Comparison of ENCODE assay signal across 8 mouse cellular contexts in the genomic region with DNA sequence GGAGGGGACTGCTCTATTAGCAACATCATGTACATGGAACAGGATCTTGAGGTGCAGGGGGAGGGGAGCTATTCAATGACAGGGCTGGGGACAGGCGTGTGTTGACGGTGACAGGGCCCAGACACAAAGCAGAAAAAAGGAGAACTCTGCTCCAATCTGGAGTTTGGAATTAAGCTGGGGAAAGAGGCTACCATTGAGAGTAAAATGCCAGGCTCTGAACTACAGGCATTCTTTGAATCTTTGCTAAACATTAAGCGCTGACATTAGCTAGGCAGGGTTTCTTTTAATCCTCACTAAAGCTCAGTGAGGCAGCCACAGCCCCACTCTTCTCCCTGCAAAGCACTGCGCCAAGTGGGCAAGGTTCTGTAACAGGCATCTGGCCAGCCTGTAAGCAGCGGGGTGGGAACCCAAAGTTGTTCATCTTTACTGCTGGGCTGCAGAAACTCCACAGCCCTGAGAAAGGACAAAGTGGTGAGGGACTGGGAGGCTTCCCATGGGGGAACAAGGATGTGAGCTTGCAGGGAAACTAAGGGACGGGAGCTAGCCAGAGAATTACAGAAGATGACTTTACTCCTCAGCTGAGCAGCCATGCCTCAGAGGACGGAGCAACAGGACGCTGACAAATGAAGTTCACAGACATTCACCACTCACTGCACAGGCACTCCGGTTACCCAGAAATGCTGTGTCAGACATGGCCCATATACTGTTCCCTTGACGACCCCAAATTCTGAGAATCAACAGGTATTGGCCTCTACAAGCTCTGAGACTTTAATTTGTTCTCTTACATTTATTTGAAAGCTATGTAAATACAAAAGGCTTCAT.
DNase-seq lines count a peak whose midpoint lies in the region; ATAC-seq and TF ChIP-seq lines count a peak whose summit lies in the region.

No protein-coding gene starts in this region.

- intact Hi-C loops in heart, postnatal 25 days (cut with DNase I), result no loop called here
- intact Hi-C loops in gastrocnemius, postnatal 14 days (cut with DNase I; ENCODE audit: low total_unique reads), result no loop called here

- no peak for TF ChIP-seq CTCF in Patski (IDR thresholded peaks at IDR 0.05)
- TF ChIP-seq CTCF in kidney, adult 2 months (conservative IDR thresholded peaks at IDR 0.05; ENCODE audit: insufficient read depth, insufficient read length, low read depth, low read length), result no peak

- 36% methylated on average over 10 of the region's 10 CpGs for WGBS in kidney, adult 2 months
- WGBS in neural tube, embryonic 14.5 days, result 47% methylated on average over 10 of the region's 10 CpGs

- ATAC-seq in Patski, result peak; percentile 74
- ATAC-seq in neural tube, embryonic 14.5 days (ENCODE audit: low read depth), result peak; percentile 51

- H3K4me1 ChIP-seq in kidney, adult 2 months (ENCODE audit: control insufficient read depth, insufficient read depth, low read length), result peaks cover 27% of the 10 kb centered on the region
- H3K4me1 ChIP-seq in neural tube, embryonic 14.5 days (ENCODE audit: control insufficient read depth, insufficient read depth, low read length), result no peaks in the 10 kb centered on the region

- H3K9ac ChIP-seq in neural tube, embryonic 14.5 days (replicated peaks; ENCODE audit: low read depth, low read length), result no peak overlapping the region

- CTCF ChIA-PET in Patski (lab: Charles Lee), result no interaction called here

- in situ Hi-C loops in Patski (cut with MboI; ENCODE audit: low pct_unique_long_range_greater_than_20kb), result no loop called here

- no peak overlapping the region for H3K4me2 ChIP-seq in neural tube, embryonic 14.5 days (ENCODE audit: low read depth, low read length)

- POLR2A ChIA-PET in Patski (lab: Charles Lee), result interaction anchor here (0.6 kb wide), 1 partner anchor 286 kb away, joined by 3 read pairs; no protein-coding TSS in a partner anchor

- no peaks in the 10 kb centered on the region for H3K27me3 ChIP-seq in Patski
- no peaks in the 10 kb centered on the region for H3K27me3 ChIP-seq in kidney, adult 2 months (replicated peaks; ENCODE audit: control insufficient read depth, insufficient read depth, low read length)
- H3K27me3 ChIP-seq in neural tube, embryonic 14.5 days (ENCODE audit: control insufficient read depth, insufficient read depth, low read length), result no peaks in the 10 kb centered on the region

- TF ChIP-seq POLR2A in kidney, adult 2 months (IDR thresholded peaks at IDR 0.05; ENCODE audit: low read depth, low read length), result no peak

- H3K9me3 ChIP-seq in neural tube, embryonic 14.5 days (ENCODE audit: control insufficient read depth, low read length), result no peaks in the 10 kb centered on the region

- DNase-seq in heart, adult 11 months, result peak; percentile 91
- DNase-seq in heart, postnatal 25 days (ENCODE audit: low spot score), result no peak
- no peak for DNase-seq in Patski (ENCODE audit: low read depth, low spot score)
- peak; percentile 56 for DNase-seq in gastrocnemius, postnatal 14 days
- DNase-seq in kidney, adult 2 months, result peak; percentile 81
- no peak for DNase-seq in testis, postnatal 14 days (ENCODE audit: low spot score)
- no peak for DNase-seq in lung, postnatal 36 days

- no peaks in the 10 kb centered on the region for H3K36me3 ChIP-seq in kidney, adult 2 months (ENCODE audit: control insufficient read depth, insufficient read depth, low read length)
- no peaks in the 10 kb centered on the region for H3K36me3 ChIP-seq in neural tube, embryonic 14.5 days (ENCODE audit: control insufficient read depth, insufficient read depth, low read length)

- no peak overlapping the region for H3K4me3 ChIP-seq in kidney, adult 2 months (ENCODE audit: insufficient read depth, low read depth, low read length)
- no peak overlapping the region for H3K4me3 ChIP-seq in neural tube, embryonic 14.5 days (ENCODE audit: low read depth, low read length)

- peak overlapping the region; percentile 47; the same call in 1 of the 2 replicates for H3K27ac ChIP-seq in kidney, adult 2 months (ENCODE audit: insufficient read depth, low read depth, low read length)
- H3K27ac ChIP-seq in neural tube, embryonic 14.5 days (ENCODE audit: low read depth, low read length), result peak overlapping the region; percentile 10

Comparison
In these comparisons a context has a peak if more than half of its experiments do, and no peak if none do; other contexts are left out.
1. DNase-seq: peak in heart, adult 11 months (single experiment), gastrocnemius, postnatal 14 days (single experiment) and kidney, adult 2 months (single experiment); none in heart, postnatal 25 days (single experiment), Patski (single experiment), testis, postnatal 14 days (single experiment) and lung, postnatal 36 days (single experiment).